Mouse (Mus musculus) olfactory bulb, adult 2 months (tissue): Measurements from ENCODE around the gene Myo18a.

Source experiments
- CTCF ChIP-seq: fragments of 200-500 bp; IDR thresholded peaks from 2 replicates; pipeline ENCODE4 v1.5.1; 2012; ENCODE audit warnings: low read depth, mild to moderate bottlenecking, low read length, moderate library complexity; ENCODE audit not compliant: insufficient read depth
- POLR2A ChIP-seq: fragments of 200-500 bp; IDR thresholded peaks from 2 replicates; pipeline ENCODE4 v1.6.1; 2012; ENCODE audit warnings: mild to moderate bottlenecking, low read depth, low read length, moderate library complexity; ENCODE audit not compliant: insufficient read depth

- TF ChIP-seq POLR2A: no peak
- no peak for TF ChIP-seq CTCF
Observed at GRCm38 (mm10) chr11:77900696-77901095, 137.7 kb downstream of the Myo18a start.
